Comparison of ENCODE assay signal across 9 mouse cellular contexts in genomic region chr11:83223367-83223766, GRCm38 (mm10). TPM values are rescaled to one million over a fixed set of nuclear protein-coding genes. Genes with fewer than 3 reads are reported as not detected.
A peak's percentile ranks its signal among the peaks of the same experiment; 100 is the strongest.
DNase-seq lines count a peak whose midpoint lies in the region; TF ChIP-seq lines count a peak whose summit lies in the region.
"Had no signal": no experiment of that assay in that cellular context is flagged by ENCODE, and none has a peak within 500 bp of the region (broad histone marks: within the 10 kb centered on the region; RNA-seq: fewer than 3 reads in every experiment).

No protein-coding gene starts in this region.

- peak overlapping the region; percentile 37 for H3K4me2 ChIP-seq in myocyte (ENCODE audit: low read depth)
- H3K4me2 ChIP-seq: hindbrain, embryonic 12.5 days had no signal

- H3K79me2 ChIP-seq in myocyte (ENCODE audit: control insufficient read depth, insufficient read depth), result peaks cover 25% of the 10 kb centered on the region

- H3K27me3 ChIP-seq in myocyte (ENCODE audit: control insufficient read depth, insufficient read depth, insufficient read length), result no peaks in the 10 kb centered on the region
- H3K27me3 ChIP-seq: hindbrain, embryonic 12.5 days had no signal

- DNase-seq in A20 (ENCODE audit: low read depth, low spot score) (peak; percentile 89), MN1 (ENCODE audit: low spot score) (peak; percentile 81)
- peak; percentile 0 to 24 for DNase-seq in kidney, postnatal 36 days
- DNase-seq in cerebellum, adult 8-10 months, result no peak
- DNase-seq in urinary bladder, postnatal 25 days (ENCODE audit: low spot score), result no peak
- DNase-seq in layer of hippocampus, adult 18-20 months (ENCODE audit: low spot score in 2 of 2), result no peak
- no peak for DNase-seq in left cerebral cortex, postnatal 14 days (ENCODE audit: low spot score in 2 of 2)

- no peak for TF ChIP-seq POLR2A in myocyte (IDR thresholded peaks at IDR 0.05; ENCODE audit: insufficient read length, low read depth)

- no peaks in the 10 kb centered on the region for H3K36me3 ChIP-seq in myocyte (ENCODE audit: control insufficient read depth, insufficient read depth)
- H3K36me3 ChIP-seq: hindbrain, embryonic 12.5 days had no signal

- H3ac ChIP-seq in myocyte (ENCODE audit: control insufficient read depth, insufficient read length), result no peak overlapping the region

- peak overlapping the region; percentile 48 for H3K4me3 ChIP-seq in myocyte
- H3K4me3 ChIP-seq: hindbrain, embryonic 12.5 days had no signal

- intact Hi-C loops in left cerebral cortex, postnatal 14 days (cut with DNase I), result no loop called here

TF ChIP-seq in myocyte, 11 proteins besides CTCF, POLR2A, EP300 and RAD21:
- TF ChIP-seq SRF (IDR thresholded peaks at IDR 0.05; ENCODE audit: control insufficient read depth, insufficient read length, low read depth) (no peak), E2F4 (IDR thresholded peaks at IDR 0.05; ENCODE audit: insufficient read depth) (peak; percentile 25), TCF12 (IDR thresholded peaks at IDR 0.05; ENCODE audit: insufficient read depth, poor library complexity, severe bottlenecking) (no peak), CEBPB (IDR thresholded peaks at IDR 0.05; ENCODE audit: insufficient read depth, poor library complexity, severe bottlenecking) (no peak), USF1 (IDR thresholded peaks at IDR 0.05; ENCODE audit: low read depth) (no peak), TCF3 (IDR thresholded peaks at IDR 0.05; ENCODE audit: insufficient read length, low read depth) (no peak), MYOG (IDR thresholded peaks at IDR 0.05; ENCODE audit: control insufficient read depth in 1 of 3, insufficient read depth in 1 of 3, insufficient read length in 2 of 3, low read depth in 2 of 3) (no peak), POLR2AphosphoS2 (IDR thresholded peaks at IDR 0.05; ENCODE audit: insufficient read length, low read depth) (no peak)

RNA-seq across cellular contexts. Expression of gene Slfn3, which starts 32.2 kb away (rescaled TPM):
- polyA plus RNA-seq in myocyte (2012; fragmentation: generic; extraction: Trizol), result 1.1 TPM
- total RNA-seq in layer of hippocampus, adult 18-20 months (2021), result under 1 TPM; 0.48 to 0.52 TPM
- under 1 TPM; 0.23 to 0.31 TPM for total RNA-seq in left cerebral cortex, postnatal 14 days (2021)

RNA-seq across cellular contexts. Expression of gene Slfn4, which starts 48.4 kb away (rescaled TPM):
- polyA plus RNA-seq in myocyte (2012; fragmentation: generic; extraction: Trizol), result 0.02 TPM
- total RNA-seq in layer of hippocampus, adult 18-20 months (2021), result under 1 TPM in 1 of 2 experiments, not detected in 1; 0.17 TPM
- not detected for total RNA-seq in left cerebral cortex, postnatal 14 days (2021)
- polyA plus RNA-seq: hindbrain, embryonic 12.5 days had no signal

Comparison
In these comparisons a context has a peak if more than half of its experiments do, and no peak if none do; other contexts are left out.
1. DNase-seq: peak in A20 (single experiment), MN1 (single experiment) and kidney, postnatal 36 days (2 of 2); none in cerebellum, adult 8-10 months (single experiment), urinary bladder, postnatal 25 days (single experiment), layer of hippocampus, adult 18-20 months (0 of 2) and left cerebral cortex, postnatal 14 days (0 of 2).